Mouse (Mus musculus): ENCODE results near the gene Stk40.

Gene Stk40

DNA sequence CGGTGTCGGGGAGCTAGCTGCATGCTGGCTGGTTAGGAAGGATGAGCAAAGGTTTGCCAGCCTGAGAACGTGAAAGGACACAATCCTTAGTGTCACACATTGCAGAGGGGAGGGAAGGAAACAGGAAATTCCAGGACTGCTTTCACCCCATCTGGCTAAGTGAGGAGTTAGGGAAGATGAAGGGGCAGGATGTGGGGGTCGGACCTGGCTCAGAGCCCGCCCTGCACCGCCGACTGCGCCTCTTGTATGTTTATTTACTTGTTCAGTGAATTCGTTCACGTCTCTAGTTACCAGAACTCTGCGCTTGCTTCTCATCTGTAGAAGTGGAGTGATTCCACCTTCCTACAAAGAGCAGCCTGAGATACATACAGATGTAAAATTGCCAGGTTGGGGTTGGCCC lies 26.7 kb downstream of the Stk40 start:
- DNase-seq: peak; percentile 49

DNA sequence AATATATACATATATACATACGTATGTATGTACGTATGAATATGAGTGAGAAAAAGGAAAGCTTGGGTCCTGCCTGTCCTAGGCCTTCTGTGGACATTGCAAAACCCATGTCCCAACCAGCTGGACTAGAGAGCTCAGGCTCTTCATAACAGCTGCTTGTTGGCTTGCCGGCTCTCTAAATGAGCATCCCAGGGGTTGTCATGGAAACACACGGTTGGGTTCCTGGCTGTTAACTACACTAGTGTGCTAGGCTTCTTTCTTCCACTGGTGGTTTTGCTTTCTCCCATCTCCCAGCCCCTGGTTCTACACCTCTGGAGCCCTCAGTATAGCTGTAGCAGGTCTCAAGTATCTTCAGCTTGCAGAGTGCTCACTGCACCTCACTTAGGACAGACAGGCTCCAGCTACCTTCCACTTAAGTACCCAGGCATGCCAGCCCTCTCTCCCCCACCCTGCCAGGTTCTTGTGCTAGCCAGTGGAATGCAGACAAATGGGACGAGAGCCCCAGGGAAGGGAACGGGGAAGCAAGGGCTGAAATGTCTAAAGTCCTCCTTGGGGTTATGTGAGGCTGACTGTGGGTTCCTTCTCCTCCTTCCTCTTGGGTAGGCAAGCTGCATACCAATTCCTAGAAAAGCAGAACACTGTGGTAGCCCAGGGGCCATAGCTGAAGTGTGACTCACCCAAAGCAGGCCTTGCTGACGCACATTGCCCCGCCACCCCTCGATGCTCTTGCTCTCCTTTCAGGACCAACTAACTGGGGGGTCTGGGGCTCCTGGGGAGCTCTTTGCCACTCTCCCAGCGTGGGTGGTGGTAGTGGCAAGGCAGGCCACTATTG lies 27.7 kb downstream of the Stk40 start:
- DNase-seq: peak; percentile 66

DNA sequence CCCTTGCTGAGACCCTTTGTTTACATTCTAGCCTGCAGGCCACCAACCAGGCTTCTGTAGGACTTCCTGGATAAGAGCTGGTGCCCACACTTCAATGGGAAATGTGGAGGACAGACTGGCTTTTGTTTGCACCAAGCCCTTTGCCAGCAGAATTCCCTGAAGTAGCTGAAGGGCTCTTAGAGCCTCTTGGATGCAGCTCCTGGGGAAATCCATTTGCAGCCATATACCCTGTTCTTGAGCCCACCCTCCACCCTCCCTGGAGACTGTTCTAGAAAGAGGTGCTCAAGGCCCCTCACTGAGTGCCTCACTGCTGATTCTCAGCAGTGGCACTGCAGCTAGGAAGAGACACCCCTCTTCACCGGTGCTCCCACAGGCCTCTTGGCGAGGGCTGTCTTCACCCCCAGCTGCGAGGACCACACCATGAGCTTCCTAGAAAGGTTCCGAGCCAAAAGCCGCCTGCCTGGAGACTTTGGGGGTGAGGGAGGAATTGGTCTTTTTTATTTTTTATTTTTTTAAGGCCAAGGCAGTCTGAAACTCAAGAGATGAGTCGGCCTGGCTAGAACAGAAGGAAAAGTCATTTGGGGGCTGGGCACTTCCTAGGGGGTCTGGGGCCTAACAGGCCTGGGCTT lies 29.0 kb downstream of the Stk40 start:
- DNase-seq: no peak

DNA sequence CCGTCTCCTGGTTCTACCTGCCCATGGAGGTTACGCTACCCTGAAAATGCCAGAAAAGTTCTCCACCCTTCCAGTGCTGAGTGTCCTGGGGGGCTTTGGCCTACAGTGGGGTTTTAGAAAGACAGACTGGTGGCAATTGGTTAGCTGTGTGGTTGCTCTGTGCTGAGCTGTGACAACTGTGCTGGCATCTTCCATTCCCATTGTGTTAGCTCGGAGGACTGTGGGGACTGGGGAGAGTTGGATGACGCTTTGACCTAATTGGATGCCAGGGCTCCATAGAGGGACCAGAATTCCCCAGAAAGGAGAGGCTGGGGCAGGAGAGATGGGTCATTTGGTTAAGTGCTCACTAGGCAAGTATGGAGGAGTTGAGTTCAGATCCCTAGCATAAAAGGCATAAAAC lies 30.5 kb downstream of the Stk40 start:
- no peak for DNase-seq

DNA sequence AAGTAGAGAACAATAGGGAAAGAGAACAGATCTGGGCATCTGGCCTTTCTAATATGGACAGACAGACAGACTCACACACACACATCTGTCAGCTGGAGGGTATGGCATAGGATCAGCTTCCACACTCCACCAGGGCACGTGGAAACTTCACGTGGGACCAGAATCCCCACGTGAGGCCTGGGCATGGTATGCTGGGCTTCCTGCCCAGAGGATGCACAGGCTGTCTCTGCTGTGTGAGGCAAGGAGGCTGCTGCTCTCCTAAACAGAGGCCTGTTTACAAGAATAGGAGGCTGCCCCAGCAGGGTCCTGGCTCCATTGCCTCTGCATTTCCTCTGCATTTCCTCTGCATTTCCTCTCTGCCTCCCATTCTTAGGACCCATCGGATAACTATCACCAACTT lies 30.9 kb downstream of the Stk40 start:
- DNase-seq: no peak

DNA sequence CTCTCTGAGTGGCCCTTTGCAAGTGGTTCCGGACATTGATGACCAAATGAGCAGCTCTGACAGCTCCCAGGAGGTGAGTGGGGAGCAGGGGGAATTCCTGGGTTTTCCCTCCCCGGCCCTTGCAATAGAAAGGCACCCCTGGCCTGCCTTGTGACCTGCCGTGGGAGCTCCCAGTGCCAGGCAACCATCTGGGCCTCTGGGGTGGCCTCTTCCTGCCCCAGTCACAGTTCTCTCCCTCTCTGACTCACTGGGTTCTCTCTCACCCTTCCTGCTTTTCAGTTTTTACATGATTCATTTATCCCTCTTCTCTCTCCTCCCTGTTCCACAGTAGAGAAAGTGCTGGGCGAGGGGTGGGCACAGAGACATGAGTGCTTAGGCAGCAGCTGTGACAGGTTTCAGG lies 34.0 kb downstream of the Stk40 start:
- DNase-seq: no peak

DNA sequence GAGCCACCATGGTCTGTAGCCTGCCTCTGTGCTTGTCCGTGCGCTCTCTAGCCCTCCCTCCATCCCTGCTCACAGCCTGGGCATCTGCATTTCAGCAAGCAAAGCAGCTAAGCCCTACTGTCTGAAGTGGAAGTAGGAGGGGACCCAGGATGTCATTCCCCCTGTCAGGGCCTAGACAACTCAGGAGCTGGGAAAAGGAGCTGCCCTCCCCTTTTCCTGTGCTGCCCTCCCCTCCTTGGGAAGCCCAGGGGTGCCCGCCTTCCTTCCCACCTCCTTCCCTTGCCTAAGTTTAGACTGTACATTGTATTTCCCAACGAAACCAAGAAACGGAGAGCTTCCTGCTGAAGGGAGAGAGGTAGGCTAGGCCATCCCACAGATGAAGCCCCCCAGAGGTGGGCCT lies 37.3 kb downstream of the Stk40 start:
- no peak for DNase-seq

DNA sequence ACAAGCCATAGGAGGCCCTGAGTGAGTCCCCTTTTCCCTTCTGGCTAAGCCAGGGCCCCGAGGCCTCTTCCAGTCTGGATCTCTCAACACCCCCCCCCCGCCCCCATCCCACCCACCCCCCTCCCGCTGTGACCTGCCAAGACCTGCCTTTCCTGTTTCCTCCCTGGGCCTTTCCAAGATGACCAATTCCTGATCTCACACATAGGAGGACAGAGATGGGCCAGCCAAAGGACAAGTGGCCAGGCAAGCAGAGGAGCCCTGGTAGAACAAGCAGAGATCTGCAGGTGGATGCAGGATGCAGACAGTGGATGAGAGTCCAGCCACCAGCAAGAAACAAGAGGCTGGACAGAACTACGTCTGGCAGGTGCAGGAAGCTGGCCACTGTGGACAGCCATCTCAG lies 41.6 kb downstream of the Stk40 start:
- DNase-seq: no peak

DNA sequence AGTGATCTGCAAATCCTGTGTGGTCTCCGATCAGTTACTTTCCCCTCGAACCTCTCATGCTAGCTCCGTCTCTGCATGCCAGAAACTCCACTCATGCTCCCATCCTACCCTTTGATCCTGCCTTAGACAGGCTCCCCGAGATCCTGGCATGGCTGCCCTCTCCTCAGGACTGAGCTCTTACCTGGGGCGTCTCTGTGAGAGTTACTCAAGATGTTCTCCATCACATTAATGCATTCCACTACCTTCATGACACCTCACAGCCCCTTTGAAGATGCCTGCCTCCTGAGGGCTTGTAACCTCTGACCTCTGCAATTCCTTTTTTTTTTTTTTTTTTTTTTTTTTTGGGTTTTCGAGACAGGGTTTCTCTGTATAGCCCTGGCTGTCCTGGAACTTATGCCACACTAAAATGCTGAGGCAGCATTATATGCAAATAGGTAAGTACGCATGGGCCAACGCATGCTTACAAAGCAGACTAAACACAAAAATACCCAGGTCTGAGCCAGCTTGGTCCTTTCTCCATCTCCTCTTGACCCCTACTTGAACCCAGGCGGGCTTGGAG lies 43.3 kb downstream of the Stk40 start:
- no peak for DNase-seq

DNA sequence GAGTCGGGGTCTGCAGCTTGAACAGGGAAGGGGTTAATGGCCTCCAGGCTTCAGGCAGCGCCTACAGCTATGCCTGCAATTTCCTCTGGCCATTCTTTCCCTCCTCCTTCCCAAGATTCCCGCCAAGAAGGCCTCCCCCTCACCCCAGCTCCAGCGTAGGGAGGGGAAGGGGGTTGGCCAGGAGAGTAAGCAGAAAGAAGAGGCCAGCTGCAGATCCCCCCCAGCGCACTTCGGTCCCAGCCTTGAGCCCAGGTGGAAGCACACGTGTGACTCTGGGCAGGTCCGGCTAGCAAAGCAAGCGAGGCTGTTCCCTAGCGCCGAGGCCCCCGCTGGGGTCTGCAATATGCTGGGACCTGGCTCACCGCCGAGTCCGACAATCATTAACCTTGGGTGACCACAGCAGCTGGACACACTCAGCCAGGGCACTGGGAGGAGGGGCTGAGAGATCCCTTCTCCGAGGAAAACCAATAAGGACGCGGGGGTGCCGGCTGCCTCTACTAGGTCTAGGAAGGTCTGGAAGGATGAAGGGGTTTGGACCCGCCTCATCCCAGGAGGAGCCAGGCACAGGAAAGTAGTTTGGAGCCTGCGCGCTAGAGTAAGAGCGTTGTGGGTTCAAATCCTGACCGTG lies 43.9 kb downstream of the Stk40 start, which contains the start of gene Eva1b:
Gene Eva1b, plus strand, starts transcription at position 212 of the 628 bp plus-strand sequence.
- peak; percentile 86 for DNase-seq

DNA sequence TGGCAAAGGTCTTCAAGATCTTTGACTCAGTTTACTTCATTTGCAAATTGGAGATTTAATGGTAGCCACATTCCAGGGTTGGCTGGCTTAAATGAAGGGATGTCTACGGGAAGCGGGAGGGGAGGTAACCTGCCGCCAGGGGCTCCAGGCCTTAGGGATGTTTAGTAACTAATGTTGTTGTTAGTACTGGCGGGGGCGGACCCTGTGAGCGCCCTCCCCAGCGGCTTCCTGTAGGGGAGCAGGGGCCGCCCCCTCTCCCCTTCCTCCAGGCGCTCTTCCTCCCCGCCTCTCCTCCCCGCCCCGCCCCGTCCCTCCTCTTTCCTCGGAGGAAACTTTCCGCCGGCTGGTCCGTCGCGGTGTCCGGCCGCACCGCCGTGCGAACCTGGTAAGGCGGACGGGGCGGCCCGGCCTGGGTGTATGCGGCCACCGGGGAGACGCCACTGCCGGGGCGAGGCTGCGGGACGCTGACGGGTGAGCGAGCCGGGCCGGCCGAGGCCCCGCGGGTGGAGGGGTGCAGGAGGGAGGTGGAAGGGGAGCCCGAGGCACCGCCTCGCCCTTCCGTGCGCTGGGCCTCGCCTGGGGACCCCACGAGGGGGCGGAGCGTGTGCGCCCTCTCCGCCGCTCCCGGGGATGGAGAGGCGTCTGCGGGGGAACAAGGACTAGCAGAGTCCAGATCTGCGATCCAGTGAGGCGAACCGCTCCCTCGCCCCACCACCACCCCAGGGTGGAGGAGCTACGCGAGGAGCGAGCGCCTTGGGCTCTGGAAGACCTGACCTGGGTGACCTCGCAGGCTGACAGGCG lies 44.6 kb downstream of the Stk40 start:
- peak; percentile 83 for DNase-seq

DNA sequence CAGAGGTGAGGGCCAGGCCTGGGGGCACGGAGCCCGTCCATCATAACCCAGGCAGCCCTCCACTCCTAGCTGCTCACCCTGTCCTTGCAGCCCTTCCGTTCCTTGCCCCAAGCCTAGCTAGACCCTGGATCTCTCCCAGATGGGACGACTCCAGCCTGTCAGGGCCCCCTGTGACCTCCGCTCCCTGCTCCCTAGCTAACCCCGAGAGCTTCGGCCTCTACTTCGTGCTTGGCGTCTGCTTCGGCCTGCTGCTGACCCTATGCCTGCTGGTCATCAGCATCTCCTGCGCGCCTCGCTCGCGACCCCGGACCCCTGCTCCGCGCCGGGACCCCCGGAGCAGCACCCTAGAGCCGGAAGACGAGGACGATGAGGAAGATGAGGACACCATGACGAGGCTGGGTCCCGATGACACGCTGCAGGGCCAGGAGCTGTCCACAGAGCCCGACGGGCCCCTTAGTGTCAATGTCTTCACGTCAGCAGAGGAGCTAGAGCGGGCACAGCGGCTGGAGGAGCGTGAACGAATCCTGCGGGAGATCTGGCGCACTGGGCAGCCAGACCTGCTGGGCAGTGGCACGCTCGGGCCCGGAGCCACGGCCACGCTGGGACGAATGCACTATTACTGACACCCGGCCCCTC lies 45.4 kb downstream of the Stk40 start:
- no peak for DNase-seq

DNA sequence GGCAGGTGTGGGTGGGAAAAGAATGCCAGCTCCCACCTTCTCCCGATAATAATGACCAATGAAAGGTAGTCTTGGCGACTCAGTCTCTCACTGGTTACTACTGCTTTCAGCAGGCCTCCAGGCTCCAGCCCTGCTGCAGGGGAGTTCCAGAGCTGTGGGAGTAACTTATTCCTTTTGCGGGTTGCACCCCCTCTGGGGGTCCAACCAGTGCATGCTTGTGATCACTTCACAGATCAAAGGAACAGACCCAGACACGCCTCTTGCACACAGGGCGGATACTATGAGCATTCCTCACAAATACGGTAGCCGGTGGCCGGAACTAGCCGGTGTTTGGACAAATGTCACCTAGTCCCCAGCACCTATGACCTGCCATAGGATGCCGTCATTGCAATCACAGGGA lies 46.0 kb downstream of the Stk40 start:
- no peak for DNase-seq

DNA sequence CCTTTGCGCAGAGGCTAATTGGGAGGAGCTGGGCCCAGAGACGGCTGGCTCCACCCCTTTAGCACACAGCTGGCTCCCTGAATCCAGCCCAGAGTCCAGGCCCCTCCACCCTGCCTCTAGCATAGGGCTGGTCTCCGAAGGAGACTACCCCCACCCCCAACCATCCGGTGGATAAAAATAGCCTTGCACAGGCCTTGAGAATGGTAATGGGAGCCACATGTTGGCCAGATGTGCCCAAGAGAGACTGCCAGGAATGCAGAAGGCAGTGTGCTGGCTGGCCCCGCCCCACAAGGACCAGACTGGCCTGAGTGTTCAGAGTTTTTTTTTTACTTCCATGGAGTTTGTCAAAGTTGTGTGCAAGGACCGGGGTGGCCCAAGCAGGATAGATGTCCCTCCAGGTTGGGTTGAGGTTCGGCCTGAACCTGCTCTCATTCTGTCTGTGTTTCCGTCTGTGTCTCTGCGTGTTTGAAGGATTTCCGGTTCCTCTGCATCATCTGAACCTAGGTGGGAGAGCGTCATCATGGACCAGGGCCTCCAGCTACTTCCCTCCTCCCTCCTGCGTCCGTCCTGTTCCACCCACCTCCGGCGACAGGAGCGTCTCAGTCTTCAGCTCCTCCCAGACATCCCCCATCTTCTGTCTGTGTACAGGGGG lies 46.7 kb downstream of the Stk40 start:
- DNase-seq: peak; percentile 95

DNA sequence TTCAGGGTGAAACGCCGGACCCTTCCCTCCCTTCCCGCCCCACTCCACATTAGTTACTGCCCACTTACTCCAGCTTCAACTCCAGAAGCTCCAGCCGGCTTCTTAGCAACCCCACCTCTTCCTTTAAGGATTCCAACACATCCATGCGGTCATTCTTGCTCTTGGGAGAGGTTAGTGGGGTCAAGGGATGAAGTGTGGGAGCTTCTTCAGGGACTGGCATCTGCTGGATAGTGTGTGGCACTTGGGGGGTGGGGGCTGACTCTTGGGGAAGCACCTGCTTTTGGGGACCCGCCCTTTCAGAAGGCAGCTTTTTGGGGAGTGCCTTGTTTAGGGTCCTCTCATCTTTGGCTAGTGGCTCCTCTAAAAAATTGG lies 47.2 kb downstream of the Stk40 start:
- DNase-seq: no peak

DNA sequence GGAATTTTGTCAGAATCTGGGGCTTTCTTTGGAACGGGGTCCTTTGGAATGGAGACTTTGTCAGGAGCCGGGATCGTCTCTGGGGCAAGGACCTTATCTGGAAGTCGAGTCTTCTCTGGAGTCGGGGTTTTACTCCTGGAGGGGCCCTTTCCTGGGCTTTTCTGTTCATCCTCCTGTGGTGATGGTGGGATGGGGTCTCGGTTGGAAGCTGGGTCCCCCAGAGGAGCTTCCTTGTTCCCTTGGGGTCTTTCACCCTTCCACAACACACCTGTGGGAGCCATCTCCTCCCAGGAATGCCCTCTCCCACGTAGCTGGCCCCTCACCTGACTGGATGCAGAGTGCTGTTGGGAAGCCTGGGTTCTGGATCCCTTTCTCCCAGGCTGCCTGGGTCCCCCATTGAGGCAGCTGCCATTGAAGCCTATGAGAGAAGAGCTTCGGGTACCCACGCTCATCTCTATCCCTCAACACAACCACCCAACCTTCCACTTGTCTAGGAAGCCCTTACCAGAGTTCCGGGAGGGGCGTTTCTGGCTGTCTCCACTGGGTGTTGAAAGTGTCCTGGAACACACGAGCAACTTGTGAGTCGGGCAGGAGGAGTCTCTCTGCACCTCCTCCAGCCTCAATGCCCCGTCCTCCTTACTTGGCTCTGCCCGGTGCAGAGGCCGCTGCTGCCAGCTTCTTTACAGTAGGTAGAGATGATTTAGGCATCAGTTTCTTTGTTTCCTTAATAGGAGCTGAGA lies 48.1 kb downstream of the Stk40 start:
- DNase-seq: no peak

DNA sequence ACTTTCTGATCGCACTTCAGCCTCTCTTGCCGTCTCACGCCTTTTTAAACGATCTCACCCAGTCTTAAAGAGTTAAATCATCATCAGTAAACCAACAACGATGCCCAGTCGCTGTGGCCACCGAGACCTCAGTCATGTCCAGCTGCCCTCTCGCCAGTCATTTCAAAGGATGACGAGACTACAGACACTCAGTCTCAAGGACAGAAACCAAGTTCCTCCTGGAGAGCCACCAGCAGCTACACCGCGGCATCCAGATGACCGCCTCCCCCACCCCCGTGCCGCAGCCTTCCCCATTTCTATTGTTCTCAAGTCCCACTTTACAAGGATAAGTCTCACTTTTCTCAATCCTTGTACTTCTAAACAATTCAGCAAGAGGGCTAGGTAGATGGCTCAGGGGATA lies 49.1 kb downstream of the Stk40 start:
- no peak for DNase-seq

DNA sequence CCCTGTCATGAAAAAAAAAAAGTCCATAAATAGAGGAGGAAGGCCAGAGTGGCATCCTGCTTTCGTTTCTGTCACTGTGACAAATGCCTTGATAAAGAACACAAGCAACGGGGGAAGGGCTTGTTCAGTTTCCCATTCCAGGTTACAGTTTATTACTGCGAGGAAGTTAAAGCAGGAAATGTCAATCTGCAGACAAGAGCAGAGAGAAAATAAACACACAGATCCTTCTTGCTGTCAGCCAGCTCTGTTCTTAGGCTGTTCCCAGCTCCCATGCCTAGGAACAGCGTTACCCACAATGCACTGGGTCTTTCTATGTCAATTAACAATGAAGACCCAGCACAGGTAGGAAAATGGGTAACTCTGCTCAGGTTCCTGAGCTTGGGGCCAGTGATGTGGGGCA lies 51.4 kb downstream of the Stk40 start:
- DNase-seq: no peak

DNA sequence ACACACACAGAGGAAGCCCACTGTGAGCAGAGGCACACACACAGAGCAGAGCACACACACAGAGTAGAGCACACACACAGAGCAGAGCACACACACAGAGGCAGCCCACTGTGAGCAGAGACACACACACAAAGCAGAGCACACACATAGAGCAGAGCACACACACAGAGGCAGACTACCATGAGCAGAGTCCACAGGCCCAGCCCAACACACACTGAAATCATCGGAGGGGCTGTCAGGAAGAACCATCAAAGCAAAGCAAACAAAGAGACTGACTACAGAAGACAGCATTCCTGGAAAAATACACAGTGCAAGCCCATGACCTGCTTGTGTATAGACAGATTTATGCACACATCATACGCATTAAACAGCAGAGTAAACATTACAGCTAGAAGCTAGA lies 52.1 kb downstream of the Stk40 start:
- no peak for DNase-seq

DNA sequence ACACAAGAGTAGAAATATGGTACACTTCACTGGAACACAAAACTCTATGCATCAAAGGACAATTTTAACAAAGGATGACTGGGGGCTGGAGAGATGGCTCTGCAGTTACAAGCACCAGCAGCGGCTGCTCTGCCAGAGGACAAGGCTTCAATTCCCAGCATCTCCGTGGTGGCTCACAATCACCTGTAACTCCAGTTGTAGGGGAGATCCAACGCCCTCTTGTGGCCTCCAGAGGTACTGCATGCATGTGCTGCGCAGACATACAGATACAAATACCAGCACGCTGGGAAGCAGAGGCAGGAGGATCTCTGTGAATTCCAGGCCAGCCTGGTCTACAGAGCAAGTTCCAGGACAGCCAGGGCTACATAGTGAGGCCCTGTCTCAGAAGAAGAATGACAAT lies 52.9 kb downstream of the Stk40 start:
- no peak for DNase-seq

DNA sequence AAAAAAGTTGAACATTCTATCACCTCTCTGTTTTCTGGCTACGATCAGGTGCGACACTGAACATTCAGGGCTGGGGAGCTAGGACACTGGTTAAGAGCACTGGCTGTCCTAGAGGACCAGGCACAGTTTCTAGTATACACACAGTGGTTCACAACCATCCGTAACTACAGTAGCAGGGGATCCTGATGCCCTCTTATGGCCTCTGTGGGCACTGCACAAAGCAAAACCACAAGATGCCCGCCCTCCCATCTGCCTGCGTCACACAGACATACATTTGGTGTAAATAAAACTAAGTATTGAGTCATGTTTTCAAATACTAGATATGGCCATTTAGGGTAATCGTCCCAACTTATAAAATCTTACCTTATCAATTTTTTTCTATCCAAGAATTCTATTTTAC lies 53.8 kb downstream of the Stk40 start:
- DNase-seq: no peak
